Mouse (Mus musculus) heart, postnatal 14 days (tissue): ENCODE measurements around the gene Mfsd10. TPM values are rescaled to one million over a fixed set of nuclear protein-coding genes. Genes with fewer than 3 reads are reported as not detected.
"Not testable (repeated sequence)": the region's sequence is repeated elsewhere in the genome, so short reads cannot be mapped to it uniquely, and the experiment has no call there.

Source experiments
- DNase-seq, 2 experiments: peaks; one replicate each; pipeline ENCODE4 v3.0.0; 2021 to 2022
- intact Hi-C: fragments of 180-260 bp; cut with DNase I; formaldehyde crosslinking; loops from one replicate; pipeline ENCODE4 v1.15.1; 2025
- total RNA-seq, 2 experiments: library from RNA; stranded (reverse); gene quantifications; 2 replicates each; pipeline ENCODE4 v1.2.3; 2021

The Mfsd10 gene
- total RNA-seq, 2 experiments from 2014 or later: 13.6 to 17.1 TPM

DNA sequence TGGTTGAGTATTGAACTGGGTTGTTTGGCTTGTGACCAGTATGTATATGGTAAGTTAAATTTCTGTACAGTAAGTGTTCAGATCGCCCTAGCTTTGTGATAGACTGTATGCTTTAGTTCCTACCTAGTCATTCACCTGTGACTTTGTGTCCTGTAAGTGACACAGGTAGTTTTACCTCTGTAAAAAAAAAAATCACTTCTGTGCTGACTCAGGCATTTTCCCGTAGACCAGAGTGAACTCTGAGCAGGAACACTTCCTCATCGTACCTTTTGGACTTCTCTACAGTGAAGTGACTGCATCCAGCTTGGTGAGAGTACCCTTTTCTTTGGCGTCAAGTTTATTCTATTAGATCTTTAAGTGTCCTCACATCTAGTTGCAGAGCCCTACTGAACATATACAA, 27.0 kb downstream of the Mfsd10 start:
- intact Hi-C loops: loop anchor here (5.0 kb wide), 1 partner anchor 33 kb away; no protein-coding TSS in a partner anchor
- no peak for DNase-seq

DNA sequence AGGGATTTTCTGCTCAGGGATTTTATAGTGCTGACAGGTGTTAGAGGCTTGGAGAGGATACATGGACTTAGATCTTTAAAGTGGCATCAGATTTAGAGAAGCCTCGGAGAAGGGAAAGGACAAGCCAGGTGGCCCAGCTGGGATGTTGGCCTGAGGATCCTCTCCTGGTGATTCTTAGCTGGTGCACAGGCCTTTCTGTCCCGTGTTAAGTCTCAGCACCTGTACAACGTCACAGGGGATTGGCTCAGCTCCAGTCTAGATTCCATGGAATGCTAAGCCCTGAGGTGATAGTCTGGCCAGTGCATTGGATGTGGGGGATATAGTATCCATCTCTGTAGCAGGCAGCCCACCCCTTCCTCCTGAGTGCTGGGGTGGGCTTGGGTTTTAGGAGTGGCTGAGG, 28.8 kb downstream of the Mfsd10 start:
- intact Hi-C loops: no loop called here
- DNase-seq: no peak

DNA sequence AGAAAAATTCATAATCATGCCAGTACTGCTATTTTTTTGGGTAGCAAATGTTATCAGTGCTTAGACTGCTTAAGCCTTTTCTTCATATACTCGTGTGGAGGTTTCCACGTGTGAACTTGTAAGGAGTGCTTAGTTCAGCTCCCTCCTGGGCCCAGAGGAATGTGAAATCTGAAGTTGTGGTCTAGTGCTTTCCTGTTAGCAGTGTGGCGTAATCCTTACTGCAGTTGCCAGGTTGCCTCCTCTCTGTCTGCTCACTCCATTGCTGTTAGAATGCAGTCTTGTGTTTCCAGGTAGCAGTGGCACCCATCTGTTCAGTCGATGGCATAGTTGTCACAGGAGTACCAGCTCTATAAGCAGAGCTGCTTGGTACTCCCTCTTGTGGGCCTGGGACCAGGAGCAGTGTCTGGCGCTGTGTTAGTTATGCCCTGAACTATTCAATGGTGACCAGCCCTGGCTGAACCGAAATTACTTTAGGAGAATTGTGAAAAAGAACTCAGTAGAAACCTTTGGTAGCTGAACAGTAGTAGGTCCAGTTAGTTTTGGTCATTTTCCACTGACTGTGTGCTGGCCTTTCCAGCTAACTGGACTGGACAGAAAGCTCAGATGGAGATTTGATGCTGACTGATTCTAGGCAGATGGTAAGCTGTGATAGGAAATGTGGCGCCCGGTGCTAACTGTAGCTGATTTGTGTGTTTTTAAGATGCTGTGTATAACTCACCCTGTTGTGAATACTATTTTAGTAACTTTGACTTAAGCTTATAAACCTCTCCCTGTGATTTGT, 29.7 kb downstream of the Mfsd10 start:
- DNase-seq: no peak
- intact Hi-C loops: no loop called here

DNA sequence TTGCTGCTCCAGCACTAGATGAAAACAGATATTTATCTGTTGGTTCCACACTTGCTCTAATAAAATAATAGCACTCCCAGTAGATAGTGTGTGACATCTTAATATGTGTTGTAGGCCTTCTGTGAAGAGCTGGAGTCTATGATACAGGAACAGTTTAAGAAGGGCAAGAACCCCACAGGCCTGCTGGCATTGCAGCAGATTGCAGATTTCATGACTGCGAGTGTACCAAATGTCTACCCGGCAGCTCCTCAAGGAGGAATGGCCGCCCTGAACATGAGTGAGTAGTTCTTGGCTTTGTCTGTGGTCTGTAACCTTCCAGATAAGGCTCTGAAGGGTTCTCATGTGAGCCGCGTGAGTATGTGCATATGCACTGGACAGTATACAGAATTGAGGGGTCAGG, 32.4 kb downstream of the Mfsd10 start:
- intact Hi-C loops: no loop called here
- DNase-seq: no peak

DNA sequence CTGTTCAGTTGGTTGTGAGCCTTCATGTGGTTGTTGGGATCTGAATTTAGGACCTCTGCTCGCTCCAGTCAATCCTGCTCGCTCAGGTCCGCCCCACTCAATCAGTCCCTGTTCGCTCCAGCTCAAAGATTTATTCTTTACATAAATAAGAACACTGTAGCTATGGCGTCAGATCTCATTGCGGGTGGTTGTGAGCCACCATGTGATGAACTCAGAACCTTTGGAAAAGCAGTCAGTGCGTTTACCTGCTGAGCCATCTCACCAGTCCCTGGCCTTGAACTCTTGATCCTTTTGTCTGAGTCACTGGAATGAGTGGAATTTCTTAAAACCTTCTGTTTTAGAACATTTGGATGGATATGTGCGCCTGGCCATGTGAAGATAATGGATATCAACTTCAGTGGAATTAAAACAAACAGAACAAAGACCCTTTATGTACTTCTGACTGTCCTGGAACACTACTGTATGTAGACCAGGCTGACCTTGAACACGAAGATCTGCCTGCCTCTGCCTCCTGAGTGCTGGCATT, 43.7 kb downstream of the Mfsd10 start:
- DNase-seq: no peak
- intact Hi-C loops: no loop called here

DNA sequence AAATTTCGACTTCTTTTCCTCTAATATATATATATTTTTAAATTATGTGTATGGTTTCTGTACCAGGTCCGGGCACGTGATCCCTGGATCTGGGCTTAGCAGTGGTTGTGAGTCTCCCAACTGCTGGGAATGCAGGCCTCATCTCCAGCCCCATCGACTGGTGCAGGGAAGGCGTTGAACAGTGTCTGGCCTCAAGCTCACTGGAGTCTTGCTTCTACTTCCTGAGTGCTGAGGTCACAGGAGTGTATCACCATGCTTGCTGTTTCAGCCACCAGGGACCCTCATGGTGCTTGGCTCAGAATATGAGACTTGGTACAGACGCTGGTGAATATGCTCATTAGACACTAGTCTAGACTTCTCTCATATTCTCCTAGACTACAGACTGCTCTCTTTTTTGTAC, 44.3 kb downstream of the Mfsd10 start:
- intact Hi-C loops: no loop called here

DNA sequence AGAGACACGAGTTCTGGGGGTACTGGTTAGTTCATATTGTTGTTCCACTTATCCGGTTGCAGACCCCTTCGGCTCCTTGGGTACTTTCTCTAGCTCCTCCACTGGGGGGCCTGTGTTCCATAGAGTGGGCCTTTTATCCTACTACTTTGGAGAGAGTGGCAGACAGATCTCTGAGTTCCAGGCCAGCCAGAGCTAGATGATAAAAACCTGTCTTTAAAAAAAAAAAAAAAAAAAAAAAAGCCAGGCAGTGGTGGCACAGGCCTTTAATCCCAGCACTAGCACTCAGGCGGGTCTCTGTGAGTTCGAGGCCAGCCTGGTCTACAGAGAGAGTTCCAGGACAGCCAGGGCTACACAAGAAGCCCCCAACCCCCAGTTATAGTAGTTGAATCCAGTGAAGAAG, 44.8 kb downstream of the Mfsd10 start:
- DNase-seq, intact Hi-C loops: not testable (repeated sequence)

More for the DNA sequence above, 44.3 kb downstream of the Mfsd10 start:
- DNase-seq: no peak

DNA sequence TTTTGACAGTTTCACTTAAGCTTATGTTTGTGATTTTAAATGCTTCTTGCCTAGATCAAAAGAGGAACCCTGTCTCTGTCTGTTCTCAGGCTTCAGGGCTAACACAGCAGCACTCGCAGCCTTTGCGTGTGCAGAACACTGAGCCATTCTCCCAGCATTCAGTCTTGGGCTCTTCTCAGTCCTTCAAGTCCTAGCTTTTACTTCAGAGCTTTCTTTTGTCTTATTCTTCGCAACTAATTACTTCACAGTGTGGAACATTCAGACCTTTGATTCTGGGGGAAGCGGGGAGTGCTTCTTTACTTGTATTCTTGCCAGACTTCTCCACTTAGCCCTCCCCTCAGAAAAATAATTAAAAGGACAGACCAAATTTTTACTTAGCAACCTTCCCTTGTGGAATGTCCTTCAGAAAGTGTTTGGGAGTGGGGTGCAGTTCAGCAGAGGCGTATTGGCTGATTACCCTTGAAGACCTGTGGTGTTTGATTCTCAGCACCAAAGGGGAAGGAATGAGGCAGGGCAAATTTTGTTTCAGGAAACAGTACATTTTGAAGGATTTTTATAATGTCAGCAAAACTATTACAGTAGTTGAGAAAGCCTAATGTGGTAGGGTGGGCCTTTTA, 45.5 kb downstream of the Mfsd10 start:
- intact Hi-C loops: no loop called here
- DNase-seq: no peak

DNA sequence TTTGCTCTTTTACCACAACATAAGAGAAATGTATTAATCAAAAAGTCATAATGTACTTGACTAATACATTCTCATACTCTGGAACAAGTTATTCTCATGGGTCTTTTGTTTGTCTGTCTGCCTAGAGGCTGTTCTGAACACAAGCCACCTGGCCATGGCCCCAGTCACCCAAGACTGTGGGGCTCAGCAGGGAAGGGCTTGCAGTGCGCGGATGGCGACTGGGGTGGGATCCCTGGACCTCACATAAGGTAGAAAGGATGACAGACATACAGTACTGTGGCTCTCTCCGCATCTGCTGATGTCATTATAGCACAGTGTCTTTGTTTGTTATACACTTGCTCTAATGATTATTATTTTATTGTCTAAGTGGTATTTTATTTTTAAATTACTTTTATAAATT, 46.3 kb downstream of the Mfsd10 start:
- intact Hi-C loops: no loop called here
- DNase-seq: no peak

DNA sequence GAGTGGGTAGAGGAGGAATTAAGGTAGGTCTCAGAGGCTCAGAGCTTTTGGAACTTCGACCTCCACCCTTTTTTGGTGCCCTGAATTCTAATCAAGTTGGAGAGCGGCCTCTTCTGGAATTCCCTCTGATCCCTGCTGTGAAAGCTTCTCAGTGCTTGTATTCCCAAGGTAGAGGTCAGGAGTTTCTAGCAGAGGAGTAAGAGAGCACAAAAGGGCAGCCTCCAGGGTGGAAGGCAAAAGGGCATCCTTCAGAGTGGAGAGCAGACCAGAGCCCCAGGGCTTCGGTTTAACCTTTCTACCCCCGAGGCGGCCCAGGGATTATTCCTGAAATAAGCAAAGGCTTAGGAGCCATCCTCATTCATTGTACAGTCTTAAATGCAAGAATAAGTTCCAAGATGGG, 47.0 kb downstream of the Mfsd10 start:
- no peak for DNase-seq
- intact Hi-C loops: no loop called here

DNA sequence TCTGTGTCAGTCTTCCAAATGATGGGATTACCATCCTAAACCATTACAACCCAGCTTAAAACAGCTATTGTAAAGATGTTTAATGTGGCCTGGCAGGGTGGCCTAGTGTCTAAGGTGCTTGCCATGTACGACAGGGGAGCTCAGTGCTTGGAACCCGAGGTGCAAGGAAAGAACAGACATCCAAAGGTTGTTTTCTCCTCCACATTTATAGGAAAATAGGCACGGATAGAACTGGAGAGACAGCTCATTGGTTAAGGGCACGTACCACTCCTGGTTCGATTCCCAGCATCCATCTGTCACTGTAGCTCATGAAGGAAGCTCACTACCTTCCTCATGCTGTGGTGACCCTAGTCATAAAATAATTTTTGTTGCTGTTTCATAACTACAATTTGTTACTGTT, 49.1 kb downstream of the Mfsd10 start:
- intact Hi-C loops: no loop called here

DNA sequence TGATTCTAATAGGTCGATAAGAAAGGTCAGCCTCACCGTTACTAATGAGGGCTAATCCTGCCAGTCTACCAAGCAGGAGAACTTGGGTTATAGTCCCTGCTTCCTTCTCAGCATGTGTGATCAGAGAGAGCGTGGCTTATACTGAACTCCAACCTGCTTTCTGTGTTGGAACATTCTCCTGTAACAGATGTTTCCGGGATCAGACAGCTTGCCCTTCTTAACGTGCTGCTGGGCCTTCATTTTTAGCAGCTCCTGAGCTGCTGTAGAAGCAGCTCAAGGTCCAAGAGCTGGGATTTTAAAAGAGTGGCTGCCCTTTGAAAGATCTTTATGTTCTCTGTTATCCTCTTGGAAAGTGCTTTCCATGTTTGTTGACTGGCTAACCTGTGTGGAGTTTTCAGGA, 51.8 kb downstream of the Mfsd10 start:
- no peak for DNase-seq
- intact Hi-C loops: no loop called here

More for the DNA sequence above, 49.1 kb downstream of the Mfsd10 start:
- no peak for DNase-seq

Other genes starting within 250 kb of the Mfsd10 start
- 1 to 10 TPM; 6.4 to 8.3 TPM for gene Tnip2, start 123.2 kb downstream of the Mfsd10 start, total RNA-seq
- gene Sh3bp2, start 111.4 kb downstream of the Mfsd10 start, total RNA-seq: 1 to 10 TPM; 3.8 to 4.6 TPM
- 100 to 1,000 TPM; 149 to 154 TPM for gene Add1, start 63.5 kb downstream of the Mfsd10 start, total RNA-seq
- gene Nop14, start 22.9 kb upstream of the Mfsd10 start, total RNA-seq: 10 to 100 TPM in 1 of 2 experiments, 1 to 10 TPM in 1; 9.9 to 10.1 TPM
- 1 to 10 TPM in 1 of 2 experiments, under 1 TPM in 1; 0.78 to 2.4 TPM for gene Grk4, start 23.2 kb upstream of the Mfsd10 start, total RNA-seq
- 10 to 100 TPM; 13.6 to 14.1 TPM for gene Htt, start 124.5 kb upstream of the Mfsd10 start, total RNA-seq